Mouse (Mus musculus) heart, adult 2 months (tissue): ENCODE measurements at regions not wholly inside any gene's neighbourhood (a gene's known extent, or its start where the extent isn't known, plus 50 kb on each side); places are given as distances from the start of the nearest gene placed in this dataset.

Source experiments
- CTCF ChIP-seq: fragments of 200-600 bp; IDR thresholded peaks from 2 replicates; pipeline ENCODE4 v1.8.1; 2022; ENCODE audit warnings: antibody characterized with exemption, mild to moderate bottlenecking, moderate library complexity
- EP300 ChIP-seq: fragments of 200-500 bp; IDR thresholded peaks from 2 replicates; pipeline ENCODE4 v1.6.1; 2011; ENCODE audit warnings: low read depth, low read length, control low read depth; ENCODE audit not compliant: insufficient read depth
- POLR2A ChIP-seq: fragments of 200-500 bp; IDR thresholded peaks from 2 replicates; pipeline ENCODE4 v1.6.1; 2011; ENCODE audit warnings: mild to moderate bottlenecking, low read depth, low read length, control low read depth; ENCODE audit not compliant: insufficient read depth

DNA sequence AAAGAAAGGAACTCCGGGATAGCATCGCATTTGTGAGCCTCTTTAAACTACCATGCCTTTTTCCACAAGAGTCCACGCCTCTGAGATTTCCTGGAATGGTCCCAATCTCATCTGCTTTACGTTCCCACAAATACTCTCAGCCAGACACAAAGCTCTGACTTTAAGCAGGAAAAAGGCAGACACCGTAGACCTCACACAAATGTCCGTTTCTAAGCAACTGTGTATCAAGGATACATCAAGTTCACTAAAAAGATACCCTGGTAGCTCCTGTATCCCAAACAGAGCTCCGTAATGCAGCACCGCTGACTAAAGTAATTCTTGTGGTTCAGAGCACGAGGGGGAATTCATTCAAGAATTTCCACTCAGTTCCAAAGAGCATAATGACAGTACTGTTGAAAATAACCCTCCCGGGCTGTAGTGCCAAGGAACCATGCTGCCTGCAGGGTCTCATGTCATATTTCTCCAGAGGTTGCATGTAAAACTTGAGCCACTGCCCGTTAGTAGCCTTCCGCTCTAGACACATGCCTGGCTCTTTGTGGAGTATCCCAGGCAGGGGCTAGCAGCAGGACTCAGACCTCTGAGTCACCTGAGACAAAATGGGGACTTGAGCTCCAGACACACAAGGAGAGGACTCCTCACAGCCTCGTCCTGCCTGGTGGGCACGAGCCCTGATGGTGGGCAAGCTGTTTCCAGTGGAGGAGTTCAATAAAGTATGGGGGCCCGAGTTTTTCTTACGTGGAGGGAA, 58.0 kb downstream of the Klf4 start:
- TF ChIP-seq EP300 (no peak), CTCF (no peak), POLR2A (no peak)
